Mouse (Mus musculus): ENCODE results near the gene Cbln3. TPM values are rescaled to one million over a fixed set of nuclear protein-coding genes. Genes with fewer than 3 reads are reported as not detected.

Cbln3 gene
- total RNA-seq (2014; fragmentation: Nextera tagmentation) (not detected in 2 replicates), total RNA-seq (2017) (not detected in 2 replicates)

- ATAC-seq (replicated peaks; ENCODE audit: low FRiP score, low TSS enrichment, poor library complexity, severe bottlenecking), result peak; percentile 39
These were observed at the start of gene Cbln3 for GRCm38 (mm10) chr14:55884166-55884565. Gene Cbln3 (minus strand): TSS chr14:55884392.

- no peak for ATAC-seq (replicated peaks; ENCODE audit: low FRiP score, low TSS enrichment, poor library complexity, severe bottlenecking)
These were observed 49.4 kb upstream of the Cbln3 start for GRCm38 (mm10) chr14:55933586-55933985.

GRCm38 (mm10) chr14:55929263-55929997 is 45.2 kb upstream of the Cbln3 start:
- ATAC-seq (replicated peaks; ENCODE audit: low FRiP score, low TSS enrichment, poor library complexity, severe bottlenecking), result peak; percentile 31; the same call in 1 of the 2 replicates

GRCm38 (mm10) chr14:55926847-55927246 is 42.7 kb upstream of the Cbln3 start:
- no peak for ATAC-seq (replicated peaks; ENCODE audit: low FRiP score, low TSS enrichment, poor library complexity, severe bottlenecking)

- peak; percentile 86 for ATAC-seq (replicated peaks; ENCODE audit: low FRiP score, low TSS enrichment, poor library complexity, severe bottlenecking)
These were observed 38.5 kb upstream of the Cbln3 start for GRCm38 (mm10) chr14:55922475-55923232.

GRCm38 (mm10) chr14:55918240-55919082 is 34.3 kb upstream of the Cbln3 start:
- peak; percentile 62; the same call in 1 of the 2 replicates for ATAC-seq (replicated peaks; ENCODE audit: low FRiP score, low TSS enrichment, poor library complexity, severe bottlenecking)

- ATAC-seq (replicated peaks; ENCODE audit: low FRiP score, low TSS enrichment, poor library complexity, severe bottlenecking), result no peak
These were observed 29.2 kb upstream of the Cbln3 start for GRCm38 (mm10) chr14:55913406-55913805.

- ATAC-seq (replicated peaks; ENCODE audit: low FRiP score, low TSS enrichment, poor library complexity, severe bottlenecking), result peak; percentile 86; the same call in 1 of the 2 replicates
These were observed 21.3 kb upstream of the Cbln3 start for GRCm38 (mm10) chr14:55905518-55905917.

GRCm38 (mm10) chr14:55900414-55900755 is 16.2 kb upstream of the Cbln3 start:
- ATAC-seq (replicated peaks; ENCODE audit: low FRiP score, low TSS enrichment, poor library complexity, severe bottlenecking), result no peak

- ATAC-seq (replicated peaks; ENCODE audit: low FRiP score, low TSS enrichment, poor library complexity, severe bottlenecking), result peak; percentile 91
These were observed 15.7 kb upstream of the Cbln3 start, which contains the start of gene Sdr39u1 for GRCm38 (mm10) chr14:55899701-55900413. Gene Sdr39u1 (minus strand): TSS chr14:55900293.

GRCm38 (mm10) chr14:55898947-55899346 is 14.8 kb upstream of the Cbln3 start:
- ATAC-seq (replicated peaks; ENCODE audit: low FRiP score, low TSS enrichment, poor library complexity, severe bottlenecking), result no peak

- ATAC-seq (replicated peaks; ENCODE audit: low FRiP score, low TSS enrichment, poor library complexity, severe bottlenecking), result no peak
These were observed 13.5 kb upstream of the Cbln3 start for GRCm38 (mm10) chr14:55897671-55898070.

- ATAC-seq (replicated peaks; ENCODE audit: low FRiP score, low TSS enrichment, poor library complexity, severe bottlenecking), result no peak
These were observed 2.6 kb upstream of the Cbln3 start for GRCm38 (mm10) chr14:55886571-55887382.

- peak; percentile 31 for ATAC-seq (replicated peaks; ENCODE audit: low FRiP score, low TSS enrichment, poor library complexity, severe bottlenecking)
These were observed 1.6 kb upstream of the Cbln3 start for GRCm38 (mm10) chr14:55885791-55886271.

GRCm38 (mm10) chr14:55885114-55885790 is 1.1 kb upstream of the Cbln3 start:
- peak; percentile 36 for ATAC-seq (replicated peaks; ENCODE audit: low FRiP score, low TSS enrichment, poor library complexity, severe bottlenecking)

- ATAC-seq (replicated peaks; ENCODE audit: low FRiP score, low TSS enrichment, poor library complexity, severe bottlenecking), result peak; percentile 80
These were observed 521 bp upstream of the Cbln3 start, which contains the start of gene Khnyn for GRCm38 (mm10) chr14:55884713-55885113. Gene Khnyn (plus strand): TSS chr14:55884947.

- no peak for ATAC-seq (replicated peaks; ENCODE audit: low FRiP score, low TSS enrichment, poor library complexity, severe bottlenecking)
These were observed 529 bp downstream of the Cbln3 start for GRCm38 (mm10) chr14:55883663-55884062.
